Mouse (Mus musculus): ENCODE measurements around the gene Grasp. TPM values are rescaled to one million over a fixed set of nuclear protein-coding genes. Genes with fewer than 3 reads are reported as not detected.
A peak's percentile ranks its signal among the peaks of the same experiment; 100 is the strongest.

Grasp gene
- polyA plus RNA-seq, 1 experiment from 2014 or later = 6.9 TPM

- H3K4me3 ChIP-seq = no peak overlapping the region
- no peak overlapping the region for H3K27ac ChIP-seq
- no peaks in the 10 kb centered on the region for H3K36me3 ChIP-seq
- H3K9me3 ChIP-seq = no peaks in the 10 kb centered on the region
- H3K9ac ChIP-seq = peak overlapping the region; percentile 12; the same call in 1 of the 2 replicates
- H3K4me1 ChIP-seq = peaks cover 29% of the 10 kb centered on the region
- 41% methylated on average over 9 of the region's 9 CpGs for WGBS
- peak overlapping the region; percentile 52 for H3K4me2 ChIP-seq
- ATAC-seq (ENCODE audit: borderline replicate concordance, extremely low read depth, low FRiP score, low TSS enrichment) = no peak
- H3K27me3 ChIP-seq = peaks cover 3% of the 10 kb centered on the region; the same call in 1 of the 2 replicates
These were observed 17.2 kb downstream of the Grasp start for GRCm38 (mm10) chr15:101241236-101241635.

- no peak for ATAC-seq (ENCODE audit: borderline replicate concordance, extremely low read depth, low FRiP score, low TSS enrichment)
- H3K4me2 ChIP-seq = no peak overlapping the region
- H3K9ac ChIP-seq = no peak overlapping the region
- no peak overlapping the region for H3K27ac ChIP-seq
- H3K4me3 ChIP-seq = no peak overlapping the region
- H3K9me3 ChIP-seq = no peaks in the 10 kb centered on the region
- H3K27me3 ChIP-seq = peaks cover 3% of the 10 kb centered on the region; the same call in 1 of the 2 replicates
- WGBS = 44% methylated on average over 9 of the region's 9 CpGs
- no peaks in the 10 kb centered on the region for H3K36me3 ChIP-seq
- H3K4me1 ChIP-seq = peaks cover 27% of the 10 kb centered on the region
These were observed 17.9 kb downstream of the Grasp start for GRCm38 (mm10) chr15:101241853-101242252.

- Histone ChIP-seq H3K27me3 (peaks cover 3% of the 10 kb centered on the region; the same call in 1 of the 2 replicates), H3K27ac (no peak overlapping the region; the same call in 1 of the 2 replicates), H3K4me3 (no peak overlapping the region), H3K9ac (no peak overlapping the region), H3K4me2 (no peak overlapping the region), H3K9me3 (no peaks in the 10 kb centered on the region), H3K36me3 (no peaks in the 10 kb centered on the region), H3K4me1 (peaks cover 34% of the 10 kb centered on the region)
- WGBS = 18% methylated on average over 8 of the region's 8 CpGs
- ATAC-seq (ENCODE audit: borderline replicate concordance, extremely low read depth, low FRiP score, low TSS enrichment) = no peak
These were observed 18.7 kb downstream of the Grasp start for GRCm38 (mm10) chr15:101242645-101243044.

GRCm38 (mm10) chr15:101244012-101244411, 20.0 kb downstream of the Grasp start:
- peaks cover 37% of the 10 kb centered on the region for H3K4me1 ChIP-seq
- ATAC-seq (ENCODE audit: borderline replicate concordance, extremely low read depth, low FRiP score, low TSS enrichment) = no peak

GRCm38 (mm10) chr15:101246231-101247154, 22.5 kb downstream of the Grasp start:
- H3K4me2 ChIP-seq = peak overlapping the region; percentile 68
- H3K9ac ChIP-seq = peak overlapping the region; percentile 47
- peak overlapping the region; percentile 44 for H3K4me3 ChIP-seq
- H3K36me3 ChIP-seq = no peaks in the 10 kb centered on the region
- 2% methylated on average over 56 of the region's 56 CpGs for WGBS
- peaks cover 26% of the 10 kb centered on the region for H3K4me1 ChIP-seq
- peak overlapping the region; percentile 92 for H3K27ac ChIP-seq
- peak; percentile 97 for ATAC-seq (ENCODE audit: borderline replicate concordance, extremely low read depth, low FRiP score, low TSS enrichment)
- no peaks in the 10 kb centered on the region for H3K9me3 ChIP-seq
- no peaks in the 10 kb centered on the region for H3K27me3 ChIP-seq

More at GRCm38 (mm10) chr15:101244012-101244411, 20.0 kb downstream of the Grasp start:
- Histone ChIP-seq H3K4me3 (no peak overlapping the region), H3K27me3 (no peaks in the 10 kb centered on the region), H3K36me3 (no peaks in the 10 kb centered on the region), H3K9ac (no peak overlapping the region), H3K27ac (no peak overlapping the region), H3K9me3 (no peaks in the 10 kb centered on the region), H3K4me2 (no peak overlapping the region)
- WGBS = 59% methylated on average over 3 of the region's 3 CpGs

- Histone ChIP-seq H3K27me3 (no peaks in the 10 kb centered on the region), H3K27ac (peak overlapping the region; percentile 92), H3K36me3 (no peaks in the 10 kb centered on the region), H3K4me3 (peak overlapping the region; percentile 44; the same call in 1 of the 2 replicates), H3K9ac (no peak overlapping the region), H3K4me2 (peak overlapping the region; percentile 68), H3K9me3 (no peaks in the 10 kb centered on the region), H3K4me1 (peaks cover 22% of the 10 kb centered on the region)
- 72% methylated on average over 1 of the region's 1 CpGs for WGBS
- ATAC-seq (ENCODE audit: borderline replicate concordance, extremely low read depth, low FRiP score, low TSS enrichment) = no peak
These were observed 23.1 kb downstream of the Grasp start for GRCm38 (mm10) chr15:101247155-101247498.

GRCm38 (mm10) chr15:101248029-101248710, 24.2 kb downstream of the Grasp start:
- no peak overlapping the region for H3K4me2 ChIP-seq
- no peak overlapping the region for H3K9ac ChIP-seq
- no peaks in the 10 kb centered on the region for H3K27me3 ChIP-seq
- peaks cover 22% of the 10 kb centered on the region for H3K4me1 ChIP-seq
- no peak for ATAC-seq (ENCODE audit: borderline replicate concordance, extremely low read depth, low FRiP score, low TSS enrichment)
- 39% methylated on average over 5 of the region's 5 CpGs for WGBS
- H3K27ac ChIP-seq = peak overlapping the region; percentile 73
- no peak overlapping the region for H3K4me3 ChIP-seq
- H3K36me3 ChIP-seq = no peaks in the 10 kb centered on the region
- no peaks in the 10 kb centered on the region for H3K9me3 ChIP-seq

GRCm38 (mm10) chr15:101250220-101250800, 26.3 kb downstream of the Grasp start:
- H3K4me1 ChIP-seq = peaks cover 34% of the 10 kb centered on the region
- no peak overlapping the region for H3K4me3 ChIP-seq
- no peak overlapping the region for H3K9ac ChIP-seq
- no peaks in the 10 kb centered on the region for H3K9me3 ChIP-seq
- no peak for ATAC-seq (ENCODE audit: borderline replicate concordance, extremely low read depth, low FRiP score, low TSS enrichment)
- no peaks in the 10 kb centered on the region for H3K36me3 ChIP-seq
- WGBS = 73% methylated on average over 9 of the region's 9 CpGs
- no peak overlapping the region for H3K27ac ChIP-seq
- no peak overlapping the region for H3K4me2 ChIP-seq
- no peaks in the 10 kb centered on the region for H3K27me3 ChIP-seq

- H3K36me3 ChIP-seq = no peaks in the 10 kb centered on the region
- no peak overlapping the region for H3K4me2 ChIP-seq
- peaks cover 27% of the 10 kb centered on the region for H3K4me1 ChIP-seq
- no peaks in the 10 kb centered on the region for H3K27me3 ChIP-seq
- H3K9me3 ChIP-seq = no peaks in the 10 kb centered on the region
- H3K27ac ChIP-seq = no peak overlapping the region
- H3K9ac ChIP-seq = no peak overlapping the region
- no peak for ATAC-seq (ENCODE audit: borderline replicate concordance, extremely low read depth, low FRiP score, low TSS enrichment)
- H3K4me3 ChIP-seq = no peak overlapping the region
- 82% methylated on average over 5 of the region's 5 CpGs for WGBS
These were observed 27.9 kb downstream of the Grasp start for GRCm38 (mm10) chr15:101251930-101252329.

- Histone ChIP-seq H3K9ac (no peak overlapping the region), H3K4me2 (no peak overlapping the region), H3K36me3 (no peaks in the 10 kb centered on the region), H3K27me3 (no peaks in the 10 kb centered on the region), H3K9me3 (no peaks in the 10 kb centered on the region), H3K4me1 (peaks cover 22% of the 10 kb centered on the region), H3K27ac (no peak overlapping the region), H3K4me3 (no peak overlapping the region)
- 77% methylated on average over 6 of the region's 6 CpGs for WGBS
- no peak for ATAC-seq (ENCODE audit: borderline replicate concordance, extremely low read depth, low FRiP score, low TSS enrichment)
These were observed 28.6 kb downstream of the Grasp start for GRCm38 (mm10) chr15:101252614-101253013.

- peak; percentile 11; the same call in 1 of the 2 replicates for ATAC-seq (ENCODE audit: borderline replicate concordance, extremely low read depth, low FRiP score, low TSS enrichment)
- WGBS = 22% methylated on average over 3 of the region's 3 CpGs
- Histone ChIP-seq H3K9me3 (no peaks in the 10 kb centered on the region), H3K4me3 (peak overlapping the region; percentile 60), H3K27me3 (no peaks in the 10 kb centered on the region), H3K9ac (peak overlapping the region; percentile 72), H3K36me3 (no peaks in the 10 kb centered on the region), H3K4me1 (peaks cover 13% of the 10 kb centered on the region), H3K4me2 (peak overlapping the region; percentile 94), H3K27ac (peak overlapping the region; percentile 30; the same call in 1 of the 2 replicates)
These were observed 29.5 kb downstream of the Grasp start for GRCm38 (mm10) chr15:101253563-101253885.

Measured in lung, embryonic 15.5 days (tissue).